Mouse (Mus musculus) cerebellum, adult 18-20 months (tissue): ENCODE results near the gene Apoo.
"Not testable (repeated sequence)": the region's sequence is repeated elsewhere in the genome, so short reads cannot be mapped to it uniquely, and the experiment has no call there.

Experiments used
- DNase-seq, 2 experiments: peaks; one replicate each; pipeline ENCODE4 v3.0.0; 2021

Gene Apoo

GRCm38 (mm10) chrX:94366670-94367241 is at the start of gene Apoo, which contains the start of gene Fam90a1b:
Gene Apoo, plus strand, starts transcription at chrX:94367117.
Gene Fam90a1b, minus strand, starts transcription at chrX:94366777.
- DNase-seq: peak; percentile 95

DNA sequence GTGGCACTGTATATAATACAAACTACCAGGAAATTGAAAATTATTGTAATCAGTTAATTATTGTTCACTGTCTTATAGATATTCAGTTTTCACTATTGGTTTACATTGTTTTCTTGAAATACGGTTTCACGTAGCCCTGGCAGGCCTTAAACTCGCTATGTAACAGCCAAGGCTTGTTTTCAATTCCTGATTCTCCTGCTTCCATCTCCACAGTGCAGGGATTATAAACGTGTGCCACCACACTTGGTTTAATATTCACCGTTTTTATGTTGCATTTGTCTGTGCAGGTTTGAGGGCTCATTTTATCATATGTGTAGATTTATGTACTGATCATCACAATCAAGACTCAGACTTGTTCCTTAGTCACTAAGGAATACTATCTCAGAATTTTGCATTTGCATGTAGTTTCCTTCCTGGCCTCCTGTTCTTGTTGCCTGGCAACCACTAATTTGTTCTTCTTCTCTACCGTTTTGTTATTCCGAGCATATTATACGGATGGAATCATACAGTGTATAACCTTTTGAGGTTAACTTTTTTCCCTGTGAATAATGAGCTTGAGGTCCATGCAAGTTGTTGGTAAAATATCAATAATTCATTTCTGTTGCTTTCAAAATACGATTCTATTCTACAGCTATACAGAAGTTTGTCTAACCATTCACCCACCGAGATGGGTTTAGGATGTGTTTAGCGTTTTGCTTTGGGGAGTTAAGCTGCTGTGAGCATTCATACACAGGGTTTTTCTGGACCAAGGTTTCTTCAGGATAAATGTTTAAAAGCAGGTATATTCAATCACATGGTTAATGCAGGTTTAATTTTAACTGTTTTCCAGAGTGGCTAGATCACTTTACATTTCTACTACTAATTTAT is 45.6 kb upstream of the Apoo start:
- DNase-seq: no peak

GRCm38 (mm10) chrX:94343638-94344037 is 23.3 kb upstream of the Apoo start:
- DNase-seq: not testable (repeated sequence)

DNA sequence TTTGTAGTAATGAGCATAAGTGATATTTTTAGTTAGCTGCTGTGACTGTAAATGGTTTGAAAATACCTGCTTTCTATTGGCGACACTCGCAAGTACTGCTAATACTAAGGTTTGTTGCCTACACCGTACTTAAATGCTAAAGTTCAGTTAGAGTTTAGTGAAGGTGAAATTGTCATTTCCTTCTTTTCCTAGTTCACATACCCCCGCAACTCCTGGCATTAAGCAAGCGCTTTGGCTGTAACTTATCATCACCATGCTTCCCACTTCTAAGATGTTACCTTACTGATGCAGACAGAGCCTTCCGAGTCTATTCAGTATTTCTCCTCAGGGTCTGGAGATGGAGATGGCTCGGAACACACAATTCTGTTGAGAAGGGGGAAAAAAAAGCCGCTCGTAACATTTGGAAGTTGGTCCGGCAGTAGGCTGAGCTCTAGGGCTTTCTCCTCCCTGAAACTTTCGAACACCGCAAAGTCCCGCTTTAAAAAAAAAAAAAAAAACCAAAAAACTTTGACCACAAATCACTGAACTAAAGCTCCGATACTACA is 1.5 kb upstream of the Apoo start:
- DNase-seq: no peak

DNA sequence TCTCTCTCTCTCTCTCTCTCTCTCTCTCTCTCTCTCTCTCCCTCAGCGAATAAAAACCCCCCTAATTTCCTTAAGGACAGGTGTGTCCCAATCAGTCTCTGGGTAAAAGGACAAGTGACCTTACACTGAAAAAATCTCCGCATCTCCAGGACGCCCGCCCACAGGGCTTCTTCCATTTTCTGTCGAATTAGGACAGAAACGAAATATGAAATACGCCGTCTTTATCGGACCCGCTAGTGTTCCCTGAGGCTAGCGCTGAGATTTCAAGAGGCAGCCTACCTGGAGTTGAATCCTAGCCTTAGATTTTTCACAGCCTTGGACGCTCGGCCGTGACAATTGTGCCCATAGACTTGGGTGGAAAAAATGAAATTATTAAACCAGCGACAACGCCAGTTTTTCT is 888 bp upstream of the Apoo start:
- DNase-seq: peak; percentile 5 to 24

DNA sequence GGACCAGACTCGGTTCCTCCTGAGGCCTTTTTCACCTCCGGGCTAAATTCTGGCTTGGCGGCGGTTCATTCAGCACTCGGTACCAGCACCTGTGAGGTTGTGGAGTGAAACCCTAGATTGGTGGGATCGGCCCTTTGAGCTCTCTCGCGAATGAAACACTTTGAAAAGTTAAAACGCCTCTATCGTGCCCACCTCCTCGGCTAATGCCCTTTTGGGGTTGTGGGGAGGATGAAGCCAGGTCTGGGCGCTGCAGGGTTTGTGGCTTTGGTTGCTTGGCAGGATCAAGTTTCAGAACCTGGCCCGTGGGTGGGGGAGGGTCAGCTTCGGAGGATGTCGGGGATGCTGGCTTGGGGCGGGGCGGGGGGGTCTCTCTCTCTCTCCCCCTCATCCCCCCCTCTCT is 331 bp downstream of the Apoo start:
- peak in 1 of 2 experiments; percentile 43 for DNase-seq

DNA sequence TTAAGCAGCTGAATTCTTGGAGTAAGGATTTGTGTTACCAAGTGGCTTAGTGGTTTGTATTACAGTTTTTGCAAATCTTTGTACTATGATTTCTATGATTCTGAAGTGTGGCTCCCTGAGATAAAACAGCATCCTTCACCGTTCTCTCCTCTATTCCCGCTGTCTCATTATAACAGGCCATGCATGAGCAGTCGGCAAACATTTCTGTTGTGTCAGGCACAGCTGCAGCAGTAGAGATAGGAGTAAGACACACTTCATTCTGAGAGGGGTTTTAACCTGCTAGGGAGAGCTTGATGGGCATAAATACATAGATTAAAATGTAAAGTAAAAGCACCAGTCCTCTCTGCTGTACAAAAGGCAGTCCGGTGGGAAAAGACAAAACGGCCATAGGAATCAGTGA is 11.8 kb downstream of the Apoo start:
- DNase-seq: no peak

GRCm38 (mm10) chrX:94408975-94409374 is 42.1 kb downstream of the Apoo start:
- DNase-seq: no peak

- no peak for DNase-seq
These were observed 53.3 kb downstream of the Apoo start for GRCm38 (mm10) chrX:94420210-94420609.

- DNase-seq: peak; percentile 6 to 10
These were observed 64.8 kb downstream of the Apoo start for GRCm38 (mm10) chrX:94431548-94432375.

GRCm38 (mm10) chrX:94445427-94445826 is 78.5 kb downstream of the Apoo start:
- not testable (repeated sequence) for DNase-seq

DNA sequence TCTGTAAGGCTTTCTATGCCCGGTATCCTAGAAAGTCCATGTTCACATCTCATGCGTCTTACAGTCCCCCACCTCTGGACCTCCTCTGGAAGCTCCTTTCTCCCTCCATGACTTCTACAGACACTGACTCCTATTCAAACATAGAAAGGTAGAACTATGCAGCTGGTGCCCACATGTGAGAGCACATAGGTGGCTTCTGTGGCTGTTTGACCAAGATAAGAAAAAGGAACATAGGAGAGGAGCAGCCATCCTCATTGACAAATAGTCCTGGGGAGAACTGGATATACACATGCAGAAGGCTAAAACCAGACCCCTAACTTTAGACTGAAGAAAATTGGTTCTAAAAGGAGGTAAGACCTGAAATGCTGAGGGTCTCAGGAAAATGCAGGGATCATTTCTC is 79.1 kb downstream of the Apoo start:
- not testable (repeated sequence) for DNase-seq

- not testable (repeated sequence) for DNase-seq
These were observed 83.3 kb downstream of the Apoo start for GRCm38 (mm10) chrX:94450047-94450881.

GRCm38 (mm10) chrX:94459346-94459745 is 92.4 kb downstream of the Apoo start:
- no peak for DNase-seq

- not testable (repeated sequence) for DNase-seq
These were observed 94.6 kb downstream of the Apoo start for GRCm38 (mm10) chrX:94461513-94461912.

DNA sequence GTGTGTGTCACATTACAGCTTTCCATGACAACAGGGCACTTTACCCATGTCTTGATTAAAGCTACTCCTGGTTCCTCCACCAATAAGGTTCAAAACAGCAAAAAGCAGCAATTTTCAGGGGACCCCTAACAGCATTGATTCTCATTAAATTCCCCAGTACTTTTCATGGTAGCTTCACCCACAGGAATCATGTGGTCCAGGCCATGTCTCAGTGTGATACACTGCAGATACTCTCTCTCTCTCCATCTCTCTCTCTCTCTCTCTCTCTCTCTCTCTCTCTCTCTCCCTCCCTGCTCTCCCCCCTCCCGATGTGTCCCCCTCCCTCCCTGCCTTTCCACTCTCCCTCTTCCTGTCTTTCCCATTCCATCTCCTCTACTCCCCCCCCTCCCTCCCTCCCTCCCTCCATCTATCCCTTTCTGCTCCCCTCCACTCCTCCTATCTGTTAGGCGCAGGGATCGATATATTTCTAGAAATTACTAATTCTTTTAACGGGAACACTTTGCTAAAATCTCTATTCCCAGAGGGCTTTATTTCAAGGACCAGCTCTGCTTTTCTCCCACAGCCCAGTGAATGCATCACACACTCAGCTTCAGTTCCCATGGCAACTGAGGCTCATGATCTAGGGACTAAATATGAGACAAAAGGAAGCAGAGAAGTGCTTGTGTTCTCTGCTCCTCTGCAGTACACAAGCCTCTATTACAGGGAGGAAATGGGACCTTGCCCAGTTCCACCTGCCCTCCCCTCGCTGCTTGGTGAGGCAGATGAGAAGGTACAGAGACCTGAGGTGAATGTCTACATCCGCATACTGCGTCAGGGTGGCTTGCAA is 95.9 kb downstream of the Apoo start:
- not testable (repeated sequence) for DNase-seq
